Mouse (Mus musculus) adrenal gland, postnatal 25 days (tissue): ENCODE results near the gene Acad11. TPM values are rescaled to one million over a fixed set of nuclear protein-coding genes. Genes with fewer than 3 reads are reported as not detected.

Source experiments
- DNase-seq: peaks from one replicate; pipeline ENCODE4 v3.0.0; 2021; ENCODE audit warnings: mixed read lengths
- long read RNA-seq: library from polyadenylated mRNA; stranded (forward); transcript quantifications from one replicate; pipeline ENCODE4 v2.0.0, GENCODE M21; 2021
- total RNA-seq: library from RNA; stranded (reverse); gene quantifications from 2 replicates; pipeline ENCODE4 v1.2.3, GENCODE M21; 2021

Gene Acad11
- 66.5 and 74.1 TPM in 2 replicates for total RNA-seq
- long read RNA-seq, transcript Acad11-201 (20 exons, 3,444 nt) = major isoform, 134 of 172 reads
- long read RNA-seq, partial matches to known transcripts = 32 of 172 reads
- long read RNA-seq, other reads (novel, unspliced or antisense) = 6 of 172 reads

- peak; percentile 74 for DNase-seq
These were observed at the start of gene Acad11 for GRCm38 (mm10) chr9:104063244-104063961. Gene Acad11 (plus strand): TSS chr9:104063377.

- no peak for DNase-seq
These were observed 48.7 kb upstream of the Acad11 start for GRCm38 (mm10) chr9:104014526-104014925.

GRCm38 (mm10) chr9:104021026-104021425 lies 42.2 kb upstream of the Acad11 start:
- no peak for DNase-seq

DNA sequence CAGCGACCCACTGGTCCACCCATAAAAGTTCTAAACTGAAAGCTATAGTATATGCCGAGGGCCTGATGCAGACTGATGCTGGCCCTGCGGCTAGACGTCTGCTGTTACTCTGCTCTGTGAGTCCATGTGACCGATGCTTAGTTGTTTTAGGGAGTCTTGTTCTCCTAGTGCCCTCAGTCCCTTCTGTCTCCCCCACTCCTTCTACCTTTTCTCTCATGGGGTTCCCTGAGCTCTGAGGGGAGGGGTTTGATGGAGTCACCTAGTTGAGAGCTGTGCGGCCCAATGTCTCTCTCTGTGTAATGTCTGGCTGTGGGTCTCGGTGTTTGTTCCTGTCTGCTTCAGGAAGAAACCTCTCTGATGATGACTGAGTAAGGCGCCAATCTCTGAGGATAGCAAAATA lies 36.0 kb upstream of the Acad11 start:
- DNase-seq = no peak

DNA sequence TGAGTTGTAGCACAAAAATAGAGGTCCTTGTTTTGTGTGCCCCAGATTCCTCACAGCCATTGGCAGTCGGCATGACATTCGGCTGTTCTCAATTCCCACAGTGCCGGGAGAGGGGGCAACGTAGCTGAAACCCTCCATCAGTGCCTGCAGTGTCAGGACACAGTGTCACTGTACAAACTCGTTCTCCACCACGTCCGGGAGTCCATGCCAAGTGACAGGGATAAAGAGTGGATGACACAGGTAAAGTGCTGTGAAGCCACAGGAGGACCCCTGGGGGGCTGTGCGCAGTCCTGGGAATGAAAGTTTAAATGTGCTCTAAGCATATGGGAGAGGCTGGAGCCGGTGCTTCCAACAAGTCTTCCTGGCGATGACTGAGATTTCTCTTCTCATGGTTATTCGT lies 33.3 kb upstream of the Acad11 start:
- no peak for DNase-seq

DNA sequence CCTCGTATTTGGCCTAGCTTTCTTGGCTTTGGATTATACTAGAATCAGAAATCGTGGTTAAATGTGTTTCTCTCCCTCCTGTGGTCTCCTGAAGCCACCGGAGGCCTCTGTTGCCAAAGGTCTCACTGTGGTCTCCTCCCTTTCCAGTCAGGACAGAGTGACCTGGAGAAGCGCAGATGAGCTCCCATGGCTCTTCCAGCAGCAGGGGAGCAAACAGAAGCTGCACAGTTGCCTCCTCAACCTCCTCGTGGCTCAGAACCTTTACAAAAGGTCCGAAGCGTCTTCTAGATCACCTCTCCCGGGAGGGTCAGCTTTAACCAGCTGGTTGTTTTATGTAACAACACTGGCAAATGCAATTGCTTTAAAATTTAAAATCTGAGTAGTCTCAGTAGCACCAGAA lies 28.9 kb upstream of the Acad11 start:
- DNase-seq = no peak

- DNase-seq = no peak
These were observed 28.5 kb upstream of the Acad11 start for GRCm38 (mm10) chr9:104034718-104035117.

GRCm38 (mm10) chr9:104035261-104036015 lies 27.7 kb upstream of the Acad11 start:
- peak; percentile 80 for DNase-seq

DNA sequence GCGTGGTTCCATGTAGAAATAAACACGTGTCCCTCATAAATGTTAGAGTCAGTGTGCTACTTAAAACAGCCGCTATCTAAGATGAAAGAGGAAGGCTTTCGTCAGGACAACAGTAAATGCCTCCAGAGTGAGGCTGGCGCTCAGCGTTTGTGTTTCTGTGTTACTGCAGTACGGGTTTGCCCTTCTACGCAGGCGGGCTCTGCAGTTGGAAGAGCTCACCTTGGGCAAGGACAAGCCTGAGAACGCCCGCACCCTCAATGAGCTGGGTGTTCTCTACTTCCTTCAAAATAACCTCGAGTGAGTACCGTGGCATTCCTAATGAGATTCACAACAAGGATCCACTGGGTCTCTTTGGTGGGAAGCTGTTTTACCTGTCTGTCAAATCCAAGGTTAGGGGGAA lies 24.9 kb upstream of the Acad11 start:
- DNase-seq = no peak

DNA sequence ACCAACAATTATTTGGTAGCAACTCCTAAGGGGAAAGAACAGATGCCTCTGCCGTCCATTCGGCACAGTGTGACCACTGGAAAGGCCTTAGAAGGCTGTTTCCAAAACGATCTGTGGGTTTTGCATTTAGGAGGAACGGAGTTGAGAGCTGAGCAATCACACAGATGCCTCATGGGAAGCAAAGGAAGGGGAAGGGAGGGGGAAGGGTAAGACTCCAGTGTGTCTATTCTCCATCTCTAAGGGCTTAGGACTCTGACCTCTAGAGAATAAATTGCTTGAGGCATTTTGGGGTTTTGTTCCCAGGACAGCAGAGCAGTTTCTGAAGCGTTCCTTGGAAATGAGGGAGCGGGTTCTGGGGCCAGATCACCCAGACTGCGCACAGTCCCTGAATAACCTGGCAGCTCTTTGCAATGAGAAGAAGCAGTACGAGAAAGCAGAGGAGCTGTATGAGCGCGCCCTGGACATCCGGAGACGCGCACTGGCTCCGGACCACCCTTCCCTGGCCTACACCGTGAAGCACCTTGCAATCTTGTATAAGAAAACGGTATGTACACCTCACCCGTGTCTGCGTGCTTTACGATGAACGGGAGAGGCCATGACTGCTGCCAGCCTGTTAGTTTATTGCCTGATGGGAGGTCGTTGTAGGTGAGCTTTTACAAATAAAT lies 24.0 kb upstream of the Acad11 start:
- DNase-seq = no peak

DNA sequence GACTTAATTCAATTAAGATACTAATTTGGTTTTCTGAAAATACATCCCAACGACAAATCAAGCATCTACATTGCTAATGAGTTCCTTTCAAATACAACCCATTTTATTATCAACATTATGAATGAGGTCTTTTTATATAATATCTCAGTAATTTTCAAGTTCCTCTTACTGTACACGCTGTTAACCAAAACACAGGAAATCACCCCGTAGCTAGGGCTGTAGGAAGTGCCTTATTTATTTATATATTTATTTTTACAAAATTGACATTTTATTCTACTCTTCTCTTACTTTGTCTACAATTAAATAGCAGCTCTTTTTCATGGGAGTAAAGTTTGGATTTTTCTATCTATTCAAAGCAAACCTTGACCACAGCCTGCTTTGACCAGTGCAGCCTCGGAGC lies 23.4 kb upstream of the Acad11 start:
- DNase-seq = no peak

- no peak for DNase-seq
These were observed 22.8 kb upstream of the Acad11 start, which contains the start of gene Gm28305 for GRCm38 (mm10) chr9:104040362-104040761. Gene Gm28305 (plus strand): TSS chr9:104040662.

DNA sequence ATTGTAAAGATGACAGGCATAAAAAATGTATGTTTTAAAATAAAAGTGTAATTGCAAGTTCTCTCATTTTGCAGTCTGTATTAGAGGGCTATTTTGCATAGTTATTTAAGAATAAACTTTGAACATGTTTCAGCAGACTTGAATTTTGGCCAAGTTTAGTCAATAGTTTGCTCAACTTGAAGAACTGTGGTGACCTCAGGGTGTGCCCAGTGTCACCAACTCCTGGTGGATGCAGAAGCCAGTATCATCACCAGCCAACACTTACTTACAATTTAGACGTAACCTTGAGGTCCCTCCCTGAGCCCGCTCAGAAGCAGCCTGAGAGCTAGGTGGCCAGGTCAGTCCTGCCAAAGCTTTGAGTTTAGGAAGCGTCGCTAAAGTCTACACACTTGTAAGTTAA lies 19.5 kb upstream of the Acad11 start:
- DNase-seq = no peak

DNA sequence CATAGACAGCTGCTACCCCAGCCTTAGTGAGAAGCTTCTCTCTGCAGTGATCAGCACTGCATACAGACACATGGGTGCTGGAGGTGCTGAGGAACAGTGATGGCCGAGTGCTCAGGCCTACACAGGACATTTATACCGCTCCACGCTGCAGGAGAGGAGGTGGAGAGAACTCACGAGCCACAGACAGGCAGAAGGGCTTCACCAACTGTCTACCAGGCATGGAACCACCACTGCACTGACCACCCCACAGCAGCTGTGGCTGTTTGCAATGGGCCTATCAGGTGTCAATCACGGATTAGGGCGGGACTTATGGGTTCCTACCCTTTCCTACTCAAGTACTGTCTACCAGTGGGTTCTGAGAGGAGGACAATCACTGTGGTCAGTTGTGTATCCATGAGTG lies 12.1 kb upstream of the Acad11 start:
- DNase-seq = no peak

- DNase-seq = peak; percentile 78
These were observed 540 bp upstream of the Acad11 start, which contains the start of gene Uba5 for GRCm38 (mm10) chr9:104062430-104063243. Gene Uba5 (minus strand): TSS chr9:104063134.

DNA sequence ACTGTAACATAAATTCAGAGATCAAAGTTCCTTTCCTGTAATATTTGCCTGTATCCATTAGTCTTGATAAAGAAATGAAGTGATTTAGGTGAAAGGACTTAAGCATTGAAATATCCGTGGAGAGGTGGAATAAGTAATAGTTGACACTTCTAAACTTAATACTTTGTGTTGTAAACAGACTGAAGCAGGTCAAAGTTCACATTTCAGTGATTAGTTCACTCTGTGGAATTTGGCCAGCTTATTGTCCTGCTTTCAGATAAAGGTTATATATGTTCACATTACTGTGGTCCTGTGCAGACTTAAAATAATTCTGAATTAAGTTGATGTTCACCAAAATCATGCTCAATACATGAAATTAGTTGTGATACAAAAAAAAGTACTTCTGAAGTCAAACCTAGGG lies 1.4 kb downstream of the Acad11 start:
- DNase-seq = no peak

- no peak for DNase-seq
These were observed 7.1 kb downstream of the Acad11 start for GRCm38 (mm10) chr9:104070241-104070640.

GRCm38 (mm10) chr9:104070863-104071604 lies 7.9 kb downstream of the Acad11 start:
- no peak for DNase-seq

GRCm38 (mm10) chr9:104075808-104076207 lies 12.6 kb downstream of the Acad11 start:
- no peak for DNase-seq

DNA sequence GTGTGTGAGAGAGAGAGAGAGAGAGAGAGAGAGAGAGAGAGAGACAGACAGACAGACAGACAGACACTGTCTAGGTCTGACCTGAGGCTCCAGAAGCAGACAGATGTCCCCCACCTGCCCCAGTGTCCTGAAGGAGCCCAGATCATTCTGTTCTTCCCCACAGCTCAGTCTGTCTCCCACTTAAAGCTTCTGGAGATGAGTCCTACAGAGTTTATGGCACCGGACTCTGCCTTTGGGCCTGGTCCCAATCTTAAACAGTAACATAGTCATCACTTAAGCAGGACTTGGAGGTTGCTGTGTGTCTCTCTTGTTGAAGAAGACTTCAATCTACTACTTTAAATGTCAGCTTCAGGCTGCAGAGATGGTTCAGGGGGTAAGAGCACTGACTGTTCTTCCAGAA lies 15.6 kb downstream of the Acad11 start:
- DNase-seq = no peak

DNA sequence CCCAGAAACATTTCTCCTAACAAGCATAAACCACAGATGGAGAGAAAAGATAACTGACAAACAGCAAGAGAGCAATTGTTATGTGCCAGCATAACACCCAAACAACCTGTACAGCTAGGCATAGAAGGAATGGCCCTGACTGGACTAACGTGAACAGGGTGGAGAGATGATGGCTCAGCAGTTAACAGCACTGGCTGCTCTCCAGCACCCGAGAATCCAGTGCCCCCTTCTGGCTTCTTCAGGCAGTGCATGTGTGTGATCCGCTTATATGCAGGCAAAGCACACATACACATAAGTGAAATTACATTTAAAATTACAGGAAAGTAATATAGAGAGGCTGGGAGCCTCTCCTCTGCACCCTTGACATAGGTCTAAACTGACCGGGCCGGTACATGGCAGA lies 16.2 kb downstream of the Acad11 start:
- DNase-seq = peak; percentile 33
